Mouse (Mus musculus): Measurements from ENCODE around the gene Il25.

The Il25 gene

DNA sequence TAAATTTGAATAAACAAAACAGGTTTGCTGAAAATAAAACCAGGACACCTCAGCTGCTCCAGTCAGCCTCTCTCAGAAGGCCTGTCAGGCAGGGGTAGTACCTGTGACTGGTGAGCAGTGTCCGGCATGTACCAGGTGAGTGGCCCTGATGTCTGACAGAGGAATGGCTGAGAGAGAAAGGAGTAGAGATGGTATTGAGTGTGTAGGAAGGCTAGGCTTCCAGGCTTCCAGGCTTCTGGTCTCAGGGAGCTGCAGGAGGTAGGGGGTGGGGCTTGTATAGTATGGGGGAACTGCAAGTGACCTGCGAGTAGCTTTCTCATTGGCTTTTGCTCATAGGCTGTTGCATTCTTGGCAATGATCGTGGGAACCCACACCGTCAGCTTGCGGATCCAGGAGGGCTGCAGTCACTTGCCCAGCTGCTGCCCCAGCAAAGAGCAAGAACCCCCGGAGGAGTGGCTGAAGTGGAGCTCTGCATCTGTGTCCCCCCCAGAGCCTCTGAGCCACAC lies at the start of gene Il25:
TSS of gene Il25 (plus strand) at position 51 of the 506 bp plus-strand sequence.
- DNase-seq = no peak

- peak; percentile 96 for DNase-seq
Measured at GRCm38 (mm10) chr14:54883154-54884021, 49.1 kb upstream of the Il25 start, which contains the start of the genes Bcl2l2 and Gm20521. Gene Bcl2l2 (plus strand): TSS chr14:54883377. Gene Gm20521 (plus strand): TSS chr14:54883441.

GRCm38 (mm10) chr14:54884022-54884712 lies 48.3 kb upstream of the Il25 start:
- peak; percentile 38 for DNase-seq

- no peak for DNase-seq
Measured at GRCm38 (mm10) chr14:54885309-54885708, 47.2 kb upstream of the Il25 start.

GRCm38 (mm10) chr14:54892200-54892599 lies 40.3 kb upstream of the Il25 start, which contains the start of gene Pabpn1:
Gene Pabpn1 (plus strand): TSS chr14:54892500.
- DNase-seq = no peak

GRCm38 (mm10) chr14:54893651-54894181 lies 38.8 kb upstream of the Il25 start:
- DNase-seq = peak; percentile 96

- DNase-seq = peak; percentile 79
Measured at GRCm38 (mm10) chr14:54894296-54895151, 38.0 kb upstream of the Il25 start.

DNA sequence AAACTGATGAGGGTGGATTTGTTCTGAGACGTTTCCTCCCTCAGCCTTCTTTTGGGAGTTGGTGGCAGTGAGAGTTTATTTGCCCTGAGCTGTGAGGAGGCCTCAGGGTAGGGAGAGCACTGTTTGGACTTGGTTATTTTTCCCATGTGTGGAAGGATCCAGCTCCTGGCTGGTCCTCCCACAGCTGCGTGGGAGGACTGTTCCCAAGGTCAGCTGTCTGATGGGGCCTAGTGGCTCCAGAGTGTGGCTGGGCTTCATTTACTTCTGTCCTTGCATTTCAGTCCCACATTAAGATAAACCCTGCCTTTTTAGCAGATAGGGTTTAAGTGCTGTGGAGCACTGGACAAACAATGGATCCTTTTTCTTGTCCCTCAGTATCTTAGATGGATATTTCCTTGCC lies 35.0 kb upstream of the Il25 start:
- DNase-seq = peak; percentile 28

- peak; percentile 83 for DNase-seq
Measured at GRCm38 (mm10) chr14:54900383-54900782, 32.1 kb upstream of the Il25 start.

DNA sequence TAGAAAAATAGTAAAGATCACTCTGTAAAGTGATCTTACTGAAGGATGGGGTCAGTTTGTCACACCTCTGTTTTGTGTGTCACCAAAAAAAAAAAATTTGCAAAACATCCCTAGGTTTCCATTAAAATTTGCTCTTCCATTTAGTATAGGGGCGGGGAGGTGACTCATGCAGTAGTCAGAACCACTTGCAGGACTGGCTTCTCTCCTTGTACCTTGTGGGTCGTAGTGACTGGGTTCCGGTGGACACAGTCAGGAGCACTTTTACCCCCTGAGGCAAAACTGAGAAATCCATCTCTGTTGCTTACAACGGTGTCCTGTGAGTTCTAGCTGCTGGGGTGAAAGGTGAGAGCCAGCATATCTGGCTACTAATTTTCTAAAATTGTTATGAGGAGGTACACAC lies 28.9 kb upstream of the Il25 start:
- no peak for DNase-seq

DNA sequence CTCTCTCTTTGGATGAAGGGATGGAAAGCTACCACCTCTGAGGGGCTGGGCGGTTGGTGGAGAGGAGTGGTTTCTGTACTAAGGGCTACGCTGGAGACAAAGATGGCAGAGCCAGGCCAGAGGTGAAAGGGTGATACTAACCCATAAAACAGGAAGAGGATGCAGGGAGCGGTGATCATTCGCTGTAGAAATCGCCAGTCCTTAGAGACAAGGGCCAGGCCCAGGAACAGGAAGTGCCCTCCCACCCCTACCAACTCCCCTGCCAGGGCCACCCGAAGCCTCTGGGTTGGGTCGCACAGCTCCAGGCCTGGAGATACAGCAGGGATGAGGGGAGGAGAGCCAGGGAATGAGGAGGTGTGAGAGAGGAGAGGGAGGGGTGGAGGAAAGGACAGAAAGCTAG lies 23.8 kb upstream of the Il25 start:
- DNase-seq = no peak

GRCm38 (mm10) chr14:54912109-54912850 lies 20.2 kb upstream of the Il25 start:
- DNase-seq = peak; percentile 59

GRCm38 (mm10) chr14:54912886-54913285 lies 19.6 kb upstream of the Il25 start, which contains the start of gene Slc22a17:
Gene Slc22a17 (minus strand): TSS chr14:54913132.
- DNase-seq = peak; percentile 87

- DNase-seq = no peak
Measured at GRCm38 (mm10) chr14:54913343-54913742, 19.2 kb upstream of the Il25 start.

GRCm38 (mm10) chr14:54920076-54920685 lies 12.3 kb upstream of the Il25 start:
- peak; percentile 63 for DNase-seq

GRCm38 (mm10) chr14:54924641-54925348 lies 7.7 kb upstream of the Il25 start:
- peak; percentile 52 for DNase-seq

- peak; percentile 80 for DNase-seq
Measured at GRCm38 (mm10) chr14:54925349-54926342, 6.8 kb upstream of the Il25 start, which contains the start of gene Efs. Gene Efs (minus strand): TSS chr14:54926126.

DNA sequence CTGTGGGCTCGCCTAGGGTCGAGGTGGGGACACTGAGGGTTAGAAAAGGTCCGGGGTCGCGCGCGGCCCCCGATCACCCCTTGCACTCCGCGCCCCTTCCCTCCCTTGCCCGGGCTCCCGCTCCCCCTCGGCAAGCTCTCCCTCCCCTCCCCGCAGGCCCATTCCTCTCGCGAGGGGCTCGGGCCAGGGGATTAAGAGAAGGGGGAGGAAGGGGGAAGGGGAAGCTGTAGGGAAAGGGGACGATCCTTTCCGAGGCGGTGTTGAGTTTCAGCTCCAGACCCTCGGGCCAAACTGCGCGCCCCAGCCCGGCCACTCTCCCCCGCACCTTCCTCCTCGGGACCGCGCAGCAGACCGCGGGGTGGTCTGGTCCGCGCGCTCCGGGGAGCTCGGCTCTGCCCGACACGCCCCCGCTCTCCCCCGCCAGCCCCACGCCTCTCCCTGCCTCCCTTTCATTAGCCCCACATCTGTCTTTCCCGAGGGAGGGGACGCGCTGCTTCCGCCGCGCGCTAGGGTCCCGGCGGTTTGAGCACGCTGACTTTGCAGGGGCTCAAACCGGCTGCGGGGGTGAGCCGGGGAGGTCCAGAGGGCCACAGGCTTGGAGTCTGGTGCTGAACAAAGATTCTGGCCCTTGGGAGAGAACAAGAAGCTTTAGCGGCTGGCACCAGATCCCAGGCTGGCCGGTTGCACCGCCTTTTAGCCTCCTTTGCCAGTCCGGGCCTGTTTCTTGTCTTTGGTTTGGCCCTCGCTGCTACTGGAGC lies 5.9 kb upstream of the Il25 start:
- peak; percentile 78 for DNase-seq
